Mouse (Mus musculus): Measurements from ENCODE around the gene Gm15293.
"Not testable (repeated sequence)": the region's sequence is repeated elsewhere in the genome, so short reads cannot be mapped to it uniquely, and the experiment has no call there.

The Gm15293 gene

GRCm38 (mm10) chr8:21201261-21201660 is at the start of gene Gm15293:
TSS of gene Gm15293 (plus strand) at chr8:21201561.
- DNase-seq (ENCODE audit: low read depth, low spot score): not testable (repeated sequence)

DNA sequence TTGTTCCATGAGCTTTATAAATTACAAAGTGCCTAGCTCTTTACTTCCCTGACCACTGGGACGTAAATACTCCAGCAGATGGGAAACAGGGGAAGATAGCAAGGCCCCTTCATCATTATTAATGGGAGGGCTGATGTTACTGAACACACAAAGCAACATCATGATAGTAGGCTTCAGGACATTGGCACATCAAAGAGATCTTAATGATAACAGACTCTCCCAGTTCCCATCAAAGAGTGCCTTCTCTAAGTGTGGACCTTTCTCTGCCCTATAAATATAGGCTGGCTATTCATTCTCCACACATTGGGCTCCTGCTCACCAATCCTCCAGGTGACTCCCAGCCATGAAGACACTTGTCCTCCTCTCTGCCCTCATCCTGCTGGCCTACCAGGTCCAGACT is 39.4 kb upstream of the Gm15293 start, which contains the start of gene Defa22:
Gene Defa22, plus strand, starts transcription at position 301 of the 400 bp plus-strand sequence.
- not testable (repeated sequence) for DNase-seq (ENCODE audit: low read depth, low spot score)

DNA sequence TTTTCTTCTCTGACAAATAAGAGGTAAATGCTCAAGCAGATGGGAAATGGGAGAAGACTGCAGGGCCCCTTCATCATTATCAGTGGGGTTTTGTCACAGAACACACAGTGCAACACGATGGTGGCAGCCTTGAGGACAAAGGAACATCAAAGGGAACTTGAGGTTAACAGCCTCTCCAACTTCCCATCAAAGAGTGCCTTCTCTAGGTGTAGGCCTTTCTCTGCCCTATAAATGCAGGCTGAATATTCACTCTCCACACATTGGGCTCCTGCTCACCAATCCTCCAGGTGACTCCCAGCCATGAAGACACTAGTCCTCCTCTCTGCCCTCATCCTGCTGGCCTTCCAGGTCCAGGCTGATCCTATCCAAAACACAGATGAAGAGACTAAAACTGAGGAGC is 10.0 kb upstream of the Gm15293 start, which contains the start of gene Defa31:
Gene Defa31, plus strand, starts transcription at position 301 of the 400 bp plus-strand sequence.
- DNase-seq (ENCODE audit: low read depth, low spot score): not testable (repeated sequence)

Data from 3T3-L1 (cell line).